Mouse (Mus musculus) hindbrain, embryonic 13.5 days (tissue): ENCODE data around the gene Fto. TPM values are rescaled to one million over a fixed set of nuclear protein-coding genes. Genes with fewer than 3 reads are reported as not detected.

ENCODE experiments used
- ATAC-seq: fragments of 200-750 bp; cut with Nextera tagmentation; 2 replicates; pipeline ENCODE4 v1.8.0; 2017; ENCODE audit warnings: moderate TSS enrichment; ENCODE audit not compliant: low FRiP score
- H3K27ac ChIP-seq: fragments of 300-500 bp; sonication (generic); 2 replicates; pipeline ENCODE4 v1.5.1; 2015; ENCODE audit warnings: inconsistent platforms, mild to moderate bottlenecking, moderate library complexity
- H3K27me3 ChIP-seq: fragments of 300-500 bp; sonication (generic); 2 replicates; pipeline ENCODE4 v1.6.1; 2015; ENCODE audit warnings: mild to moderate bottlenecking, inconsistent platforms
- H3K36me3 ChIP-seq: fragments of 300-500 bp; sonication (generic); 2 replicates; pipeline ENCODE4 v1.6.1; 2015; ENCODE audit warnings: mild to moderate bottlenecking, inconsistent platforms
- H3K4me1 ChIP-seq: fragments of 300-500 bp; sonication (generic); replicated peaks from 2 replicates; pipeline ENCODE4 v1.6.1; 2015; ENCODE audit warnings: inconsistent platforms
- H3K4me2 ChIP-seq: fragments of 300-500 bp; sonication (generic); 2 replicates; pipeline ENCODE4 v1.6.1; 2015; ENCODE audit warnings: inconsistent platforms, mild to moderate bottlenecking, moderate library complexity
- H3K4me3 ChIP-seq: fragments of 300-500 bp; sonication (generic); 2 replicates; pipeline ENCODE4 v1.5.1; 2015; ENCODE audit warnings: mild to moderate bottlenecking, inconsistent platforms
- H3K9ac ChIP-seq: fragments of 300-500 bp; sonication (generic); 2 replicates; pipeline ENCODE4 v1.6.1; 2015; ENCODE audit warnings: mild to moderate bottlenecking, inconsistent platforms
- H3K9me3 ChIP-seq: fragments of 300-500 bp; sonication (generic); 2 replicates; pipeline ENCODE4 v1.6.1; 2016; ENCODE audit warnings: inconsistent platforms
- WGBS: fragments of 180-500 bp; shearing (Covaris S2); methylation state at CpG from one replicate; pipeline ENCODE4 v1.1.7; 2015; 5-methylcytosine and 5-hydroxymethylcytosine counted together
- polyA plus RNA-seq: library from polyadenylated mRNA; unstranded; fragments of >200 nt; fragmentation: Nextera tagmentation; extraction: Ambion mirVana; gene quantifications from 2 replicates; pipeline ENCODE4 v1.2.1, GENCODE M21; 2015

Fto gene
- polyA plus RNA-seq, 1 experiment from 2014 or later: 126 TPM

DNA sequence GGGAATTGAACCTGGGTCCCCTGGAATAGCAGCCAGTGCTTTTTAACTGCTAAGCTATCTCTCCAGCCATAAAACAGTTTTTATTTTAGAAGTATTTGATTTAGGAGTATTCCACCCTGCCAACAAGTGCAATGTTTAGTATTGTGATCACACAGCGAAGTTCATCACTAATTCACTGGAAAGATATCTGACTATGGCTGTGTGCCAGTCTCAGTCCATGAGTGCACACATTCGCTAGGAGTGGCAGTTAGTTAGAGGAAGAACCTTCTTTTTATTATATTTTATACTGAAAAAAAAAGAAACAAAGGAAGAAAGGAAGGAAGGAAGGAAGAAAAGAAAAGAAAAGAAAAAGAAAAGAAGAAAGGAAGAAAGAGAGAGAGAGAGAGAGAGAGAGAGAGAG is 174.1 kb downstream of the Fto start:
- Histone ChIP-seq H3K9me3 (no peaks in the 10 kb centered on the region), H3K27ac (no peak overlapping the region), H3K36me3 (no peaks in the 10 kb centered on the region), H3K4me2 (no peak overlapping the region), H3K9ac (no peak overlapping the region), H3K27me3 (peaks cover 12% of the 10 kb centered on the region), H3K4me3 (no peak overlapping the region), H3K4me1 (peaks cover 19% of the 10 kb centered on the region; the same call in 1 of the 2 replicates)
- 92% methylated on average over 2 of the region's 2 CpGs for WGBS
- ATAC-seq: no peak

DNA sequence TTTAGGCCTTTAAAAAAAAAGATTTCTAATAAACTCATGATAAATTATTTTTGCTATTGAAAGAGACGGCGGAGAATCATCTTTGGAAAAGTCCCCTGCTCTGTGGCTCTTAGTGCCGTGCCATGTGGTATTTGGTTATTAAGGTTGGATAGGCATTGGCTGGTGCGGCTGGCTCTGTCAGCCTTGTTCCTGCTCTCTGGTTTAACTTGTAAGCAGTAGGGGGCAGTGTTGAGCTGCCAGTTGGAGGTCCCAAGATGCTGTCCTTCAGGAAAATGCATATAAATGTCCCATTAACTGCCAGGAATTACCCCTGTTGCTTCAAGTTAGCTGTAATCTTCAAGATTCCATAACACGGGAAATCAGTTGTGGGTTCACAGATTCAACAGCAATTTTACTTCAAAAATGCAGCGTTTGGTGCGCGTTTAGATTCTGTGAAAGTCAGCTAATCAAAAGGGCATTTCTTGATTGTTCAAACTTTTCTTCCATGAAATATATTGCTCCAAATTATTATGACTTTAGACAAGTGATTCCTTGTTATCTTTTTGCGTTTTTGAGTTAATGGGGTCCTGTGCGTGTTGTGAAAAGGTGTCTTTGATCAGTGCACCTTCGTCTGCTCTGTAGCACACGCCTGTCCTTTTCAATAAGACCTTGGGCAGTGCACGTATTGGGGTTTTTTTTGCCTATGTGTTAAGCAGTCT is 174.9 kb downstream of the Fto start:
- 0 out of 2 replicates have a peak, but pooled peaks have one; percentile 43 for ATAC-seq
- H3K4me3 ChIP-seq: no peak overlapping the region
- H3K27me3 ChIP-seq: peaks cover 13% of the 10 kb centered on the region
- peaks cover 16% of the 10 kb centered on the region; the same call in 1 of the 2 replicates for H3K4me1 ChIP-seq
- no peaks in the 10 kb centered on the region for H3K9me3 ChIP-seq
- H3K27ac ChIP-seq: no peak overlapping the region
- 49% methylated on average over 13 of the region's 13 CpGs for WGBS
- H3K36me3 ChIP-seq: no peaks in the 10 kb centered on the region
- H3K4me2 ChIP-seq: no peak overlapping the region
- no peak overlapping the region for H3K9ac ChIP-seq

DNA sequence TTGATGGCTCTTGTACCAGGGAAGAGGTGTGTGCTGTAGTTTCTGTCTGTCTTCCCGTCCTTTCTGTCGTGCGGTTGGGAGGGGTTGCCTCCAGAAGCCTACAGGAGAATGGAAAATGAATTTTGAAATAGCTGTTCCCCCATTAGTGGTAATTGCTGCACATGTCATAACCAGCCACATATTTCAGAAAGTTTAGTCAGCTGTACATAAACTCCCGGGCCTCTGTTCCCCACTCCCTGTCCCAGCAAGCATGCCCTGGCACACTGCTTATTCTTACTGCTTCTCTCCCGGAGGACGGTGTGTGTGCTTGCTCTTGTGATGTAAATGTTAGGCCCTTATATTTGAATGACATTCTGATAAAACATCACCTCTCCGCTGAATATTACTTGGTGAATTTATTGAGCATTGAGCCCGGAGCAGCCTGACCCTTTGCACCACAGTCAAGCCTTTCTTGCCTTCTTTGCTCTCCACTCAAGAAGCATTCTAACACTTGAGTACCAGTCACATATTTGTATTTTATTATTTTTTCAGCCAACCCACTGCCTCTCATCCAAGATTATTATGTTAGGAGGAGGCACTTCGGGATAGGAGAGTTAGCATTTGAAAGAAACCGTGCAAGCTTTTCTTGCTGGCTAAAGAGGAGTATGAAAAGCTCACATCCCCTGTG is 175.6 kb downstream of the Fto start:
- H3K4me3 ChIP-seq: no peak overlapping the region
- H3K4me2 ChIP-seq: no peak overlapping the region
- no peaks in the 10 kb centered on the region for H3K9me3 ChIP-seq
- no peaks in the 10 kb centered on the region for H3K36me3 ChIP-seq
- ATAC-seq: no peak
- no peak overlapping the region for H3K9ac ChIP-seq
- no peak overlapping the region for H3K27ac ChIP-seq
- 53% methylated on average over 10 of the region's 10 CpGs for WGBS
- H3K4me1 ChIP-seq: peaks cover 16% of the 10 kb centered on the region; the same call in 1 of the 2 replicates
- H3K27me3 ChIP-seq: peaks cover 16% of the 10 kb centered on the region

DNA sequence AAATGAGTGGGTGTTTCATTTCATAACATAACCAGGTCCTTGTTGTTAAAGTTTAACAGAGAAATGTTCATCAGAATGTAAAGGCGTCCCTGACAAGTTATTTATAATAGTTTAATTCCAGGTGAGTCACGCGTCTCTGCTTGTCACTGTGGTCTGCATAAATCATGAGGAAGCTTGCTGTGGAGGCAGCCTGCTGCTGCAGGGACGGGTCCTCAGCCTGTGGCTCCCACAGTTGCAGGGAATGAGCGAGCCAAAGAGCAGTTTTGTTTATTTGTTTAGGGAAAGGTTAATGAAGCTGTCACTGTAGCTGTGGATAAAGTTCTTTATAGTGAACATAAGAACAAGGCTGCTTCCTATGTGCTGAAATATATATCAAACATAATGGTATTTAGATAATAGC is 176.7 kb downstream of the Fto start:
- WGBS: 40% methylated on average over 5 of the region's 5 CpGs
- Histone ChIP-seq H3K27me3 (peaks cover 22% of the 10 kb centered on the region), H3K27ac (no peak overlapping the region), H3K36me3 (no peaks in the 10 kb centered on the region), H3K4me1 (peaks cover 17% of the 10 kb centered on the region; the same call in 1 of the 2 replicates), H3K4me2 (no peak overlapping the region), H3K9me3 (no peaks in the 10 kb centered on the region), H3K4me3 (no peak overlapping the region), H3K9ac (no peak overlapping the region)
- no peak for ATAC-seq

DNA sequence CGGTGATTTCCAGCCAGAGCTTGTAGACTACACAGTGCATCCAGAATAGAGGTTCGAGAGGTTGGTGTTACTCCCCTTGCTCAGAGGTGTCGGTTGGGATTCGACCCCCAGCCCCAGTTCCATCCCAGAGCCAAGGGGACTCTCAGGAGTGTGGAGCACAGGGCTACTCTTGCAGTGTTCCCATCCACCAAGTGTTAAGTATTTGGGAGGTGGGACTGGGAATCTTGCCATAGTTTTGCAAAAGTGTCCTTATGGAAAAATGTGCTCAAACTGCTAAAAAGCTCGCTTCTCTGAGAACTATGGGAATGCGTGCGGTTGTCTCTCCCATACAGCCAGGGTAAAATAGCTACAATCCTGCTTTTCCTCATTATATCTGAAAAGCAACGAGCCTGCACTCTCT is 180.0 kb downstream of the Fto start:
- no peak overlapping the region for H3K9ac ChIP-seq
- no peaks in the 10 kb centered on the region for H3K36me3 ChIP-seq
- H3K4me1 ChIP-seq: peaks cover 27% of the 10 kb centered on the region
- no peaks in the 10 kb centered on the region for H3K9me3 ChIP-seq
- 0 out of 2 replicates have a peak, but pooled peaks cover 15% of the 10 kb centered on the region for H3K27me3 ChIP-seq
- no peak for ATAC-seq
- H3K4me3 ChIP-seq: no peak overlapping the region
- H3K4me2 ChIP-seq: no peak overlapping the region
- no peak overlapping the region for H3K27ac ChIP-seq
- 91% methylated on average over 8 of the region's 8 CpGs for WGBS

DNA sequence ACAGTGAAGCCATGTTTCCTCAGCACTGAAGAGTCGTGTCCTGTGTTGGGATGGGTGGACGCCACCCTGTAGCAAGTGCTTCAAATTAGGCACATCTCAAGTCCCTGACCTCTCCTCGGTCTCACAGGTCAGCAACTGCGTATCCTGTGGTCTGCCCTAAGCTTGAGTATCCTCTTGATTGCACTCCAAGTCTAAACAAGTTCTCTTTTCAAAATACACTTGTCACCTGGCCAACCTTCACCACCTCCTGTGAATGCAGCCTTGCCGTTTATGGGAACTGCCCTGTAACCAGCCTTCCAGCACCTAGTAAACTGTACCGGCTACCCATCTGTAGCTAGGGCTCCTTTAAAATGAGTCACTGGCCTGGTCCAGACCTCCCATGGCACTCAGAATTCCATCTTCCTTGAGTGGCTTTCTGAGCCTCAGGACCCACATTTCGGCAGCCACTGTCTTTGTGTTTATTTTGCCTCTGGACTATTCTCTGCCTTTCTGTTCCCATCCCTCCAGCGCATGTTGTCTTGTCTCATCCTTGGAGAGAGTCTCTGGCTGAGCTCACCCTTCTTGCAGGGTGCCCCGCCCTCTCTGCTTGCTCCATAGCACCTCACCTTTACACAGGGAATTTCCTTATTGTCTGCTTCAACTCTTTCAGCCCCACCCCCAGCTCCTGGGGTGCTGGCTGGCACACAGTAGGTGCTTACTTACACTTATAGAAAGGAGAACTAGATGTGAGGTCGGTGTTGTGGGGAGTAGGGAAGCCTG is 181.4 kb downstream of the Fto start:
- Histone ChIP-seq H3K4me3 (no peak overlapping the region), H3K27ac (no peak overlapping the region), H3K27me3 (0 out of 2 replicates have a peak, but pooled peaks cover 15% of the 10 kb centered on the region), H3K36me3 (no peaks in the 10 kb centered on the region), H3K9me3 (no peaks in the 10 kb centered on the region), H3K4me1 (peaks cover 16% of the 10 kb centered on the region), H3K9ac (no peak overlapping the region), H3K4me2 (no peak overlapping the region)
- WGBS: 60% methylated on average over 10 of the region's 10 CpGs
- no peak for ATAC-seq

DNA sequence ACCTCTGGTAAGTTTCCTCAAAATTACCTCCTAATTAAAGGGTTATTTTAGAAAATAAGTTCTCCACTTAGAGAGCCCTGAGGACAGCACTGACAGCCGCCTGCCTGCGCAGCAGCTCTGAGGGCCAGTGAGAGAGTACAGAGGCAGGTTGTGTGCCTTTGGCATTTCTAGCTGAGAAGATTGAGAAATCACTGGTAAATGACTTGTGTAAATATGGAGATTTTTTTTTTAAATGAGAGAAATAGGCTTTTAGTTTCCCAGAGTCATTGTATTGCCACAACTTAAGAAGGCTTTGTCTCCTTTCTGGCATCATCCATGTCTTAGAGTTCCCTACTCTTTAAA is 181.9 kb downstream of the Fto start:
- Histone ChIP-seq H3K4me2 (no peak overlapping the region), H3K9ac (no peak overlapping the region), H3K4me3 (no peak overlapping the region), H3K36me3 (no peaks in the 10 kb centered on the region), H3K4me1 (peaks cover 10% of the 10 kb centered on the region; the same call in 1 of the 2 replicates), H3K27me3 (peaks cover 19% of the 10 kb centered on the region; the same call in 1 of the 2 replicates), H3K27ac (no peak overlapping the region), H3K9me3 (no peaks in the 10 kb centered on the region)
- 68% methylated on average over 2 of the region's 2 CpGs for WGBS
- no peak for ATAC-seq

DNA sequence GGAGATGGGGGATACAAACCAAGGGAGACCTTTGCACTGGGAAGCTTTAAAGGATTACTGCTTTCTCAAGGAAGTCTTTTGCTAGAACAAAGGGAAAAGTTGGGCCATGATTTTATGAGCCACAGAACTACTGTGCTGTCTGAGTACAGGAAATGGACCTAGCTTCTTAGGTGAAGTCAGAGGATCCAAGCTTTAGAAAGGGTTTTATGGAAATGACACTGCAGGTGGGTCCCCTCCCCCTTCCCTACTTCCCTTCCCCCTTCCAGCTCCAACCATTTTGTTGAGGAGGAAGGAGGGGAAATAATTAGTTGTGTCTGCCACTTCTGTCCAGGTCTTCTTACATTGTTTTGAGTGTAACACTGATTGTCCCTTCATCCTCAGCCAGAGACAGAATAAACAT is 182.7 kb downstream of the Fto start:
- no peak overlapping the region for H3K4me2 ChIP-seq
- H3K36me3 ChIP-seq: no peaks in the 10 kb centered on the region
- no peak for ATAC-seq
- H3K27ac ChIP-seq: no peak overlapping the region
- H3K4me1 ChIP-seq: peaks cover 10% of the 10 kb centered on the region; the same call in 1 of the 2 replicates
- H3K9me3 ChIP-seq: no peaks in the 10 kb centered on the region
- no peak overlapping the region for H3K9ac ChIP-seq
- no peak overlapping the region for H3K4me3 ChIP-seq
- peaks cover 26% of the 10 kb centered on the region; the same call in 1 of the 2 replicates for H3K27me3 ChIP-seq

DNA sequence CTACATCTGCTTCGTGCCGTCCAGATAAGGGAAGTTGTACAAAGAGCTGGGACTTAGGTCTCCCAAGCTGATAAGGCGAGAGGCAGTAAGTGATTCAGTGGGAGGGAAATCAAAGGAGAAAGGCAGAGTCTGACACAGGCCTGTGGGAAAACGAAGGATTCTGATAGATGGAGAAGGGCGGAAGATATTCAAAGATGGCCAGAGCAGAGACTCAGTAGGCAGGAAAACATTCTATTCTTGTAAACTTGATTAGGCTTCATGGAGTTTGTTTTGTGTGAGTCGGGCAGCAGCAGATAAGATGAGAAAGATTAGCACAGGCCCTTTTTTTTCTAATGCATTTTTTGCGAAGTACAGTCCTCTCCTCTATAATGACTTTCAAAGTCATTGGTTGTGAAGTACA is 183.6 kb downstream of the Fto start:
- Histone ChIP-seq H3K9me3 (no peaks in the 10 kb centered on the region), H3K4me3 (no peak overlapping the region), H3K9ac (no peak overlapping the region), H3K4me1 (peaks cover 10% of the 10 kb centered on the region; the same call in 1 of the 2 replicates), H3K4me2 (no peak overlapping the region), H3K27ac (no peak overlapping the region), H3K27me3 (peaks cover 33% of the 10 kb centered on the region; the same call in 1 of the 2 replicates), H3K36me3 (no peaks in the 10 kb centered on the region)
- no peak for ATAC-seq
- WGBS: 70% methylated on average over 7 of the region's 7 CpGs

DNA sequence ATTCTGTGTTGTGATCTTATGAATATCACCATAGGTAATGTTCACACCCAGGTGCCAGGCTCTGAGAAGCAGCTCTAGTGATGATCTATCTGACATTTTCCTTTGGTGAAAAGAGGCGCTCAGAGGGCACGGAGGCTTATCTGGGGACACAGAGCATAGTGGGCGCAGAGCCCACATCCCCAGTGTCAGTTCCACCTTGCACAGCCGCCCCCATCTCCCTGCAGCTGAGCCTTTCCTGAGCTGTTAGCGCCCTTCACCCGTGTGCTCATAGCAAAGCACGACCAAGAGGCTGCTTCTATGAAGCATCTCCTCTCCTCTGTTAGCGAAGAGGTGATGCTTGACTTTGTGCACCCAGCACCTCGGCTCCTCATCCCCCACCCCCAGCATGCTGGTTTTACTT is 185.3 kb downstream of the Fto start:
- 90% methylated on average over 9 of the region's 9 CpGs for WGBS
- Histone ChIP-seq H3K9ac (no peak overlapping the region), H3K36me3 (no peaks in the 10 kb centered on the region), H3K27me3 (peaks cover 39% of the 10 kb centered on the region), H3K4me2 (no peak overlapping the region), H3K4me3 (no peak overlapping the region), H3K9me3 (no peaks in the 10 kb centered on the region), H3K27ac (no peak overlapping the region), H3K4me1 (peaks cover 26% of the 10 kb centered on the region)
- ATAC-seq: no peak

DNA sequence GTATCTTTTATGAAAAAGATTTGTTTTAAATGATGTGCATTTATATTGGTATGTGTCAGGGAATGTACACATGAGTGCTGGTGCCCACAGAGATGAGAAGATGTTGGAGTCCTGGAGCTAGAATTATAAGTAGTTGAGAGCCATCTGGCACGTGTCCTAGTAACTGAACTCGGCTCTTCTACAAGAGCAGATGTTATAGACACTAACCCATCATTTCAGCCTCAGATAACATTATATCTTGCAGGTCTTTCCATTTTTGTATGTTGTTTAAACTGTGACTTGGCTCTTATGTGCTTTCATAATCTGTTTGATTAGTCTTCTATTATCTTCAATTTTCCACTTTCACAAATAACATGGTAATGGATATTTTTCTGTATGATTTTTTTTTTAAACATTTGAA is 186.0 kb downstream of the Fto start:
- WGBS: 65% methylated on average over 2 of the region's 2 CpGs
- H3K27ac ChIP-seq: no peak overlapping the region
- H3K9me3 ChIP-seq: no peaks in the 10 kb centered on the region
- no peak overlapping the region for H3K9ac ChIP-seq
- peaks cover 33% of the 10 kb centered on the region for H3K4me1 ChIP-seq
- H3K27me3 ChIP-seq: peaks cover 45% of the 10 kb centered on the region
- no peaks in the 10 kb centered on the region for H3K36me3 ChIP-seq
- H3K4me2 ChIP-seq: no peak overlapping the region
- no peak overlapping the region for H3K4me3 ChIP-seq
- no peak for ATAC-seq

DNA sequence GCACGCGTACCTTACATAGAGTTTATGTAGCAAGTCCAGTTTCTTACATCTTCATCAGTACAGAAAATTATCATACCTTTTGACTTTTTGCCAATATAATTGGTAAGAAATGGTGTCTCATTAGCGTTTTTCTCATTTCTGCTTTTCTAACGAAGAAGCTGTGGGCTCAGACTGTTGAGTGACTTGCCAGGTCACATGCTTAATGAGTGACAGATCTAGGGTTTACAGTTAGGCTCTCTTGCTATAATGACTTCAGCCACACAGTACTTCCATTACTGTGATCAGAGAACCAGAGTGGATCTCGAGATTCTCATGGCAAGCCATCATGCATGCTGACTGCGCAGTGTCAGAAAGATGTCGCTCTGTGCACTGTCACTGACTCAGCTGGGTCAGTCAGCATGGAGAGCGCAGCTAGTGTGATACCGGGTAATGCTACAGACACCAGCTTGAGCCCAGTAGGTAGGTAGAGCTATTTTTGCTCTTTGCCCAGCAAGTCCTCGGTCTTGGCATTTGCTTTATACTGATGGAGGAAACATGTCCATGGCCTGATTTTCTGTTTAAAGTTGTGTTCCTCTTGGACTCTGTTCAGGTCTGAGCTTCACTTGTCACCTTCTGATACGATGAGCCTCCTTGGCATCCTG is 188.8 kb downstream of the Fto start:
- Histone ChIP-seq H3K9ac (no peak overlapping the region), H3K36me3 (no peaks in the 10 kb centered on the region), H3K4me1 (peaks cover 35% of the 10 kb centered on the region), H3K4me2 (no peak overlapping the region), H3K27me3 (peaks cover 61% of the 10 kb centered on the region), H3K4me3 (no peak overlapping the region), H3K9me3 (no peaks in the 10 kb centered on the region), H3K27ac (no peak overlapping the region)
- ATAC-seq: no peak
- WGBS: 76% methylated on average over 11 of the region's 11 CpGs
